Mouse (Mus musculus) CH12.LX (cell line): ENCODE data around the gene Col6a1.

Source experiments
- BHLHE40 ChIP-seq: IDR thresholded peaks from 2 replicates; pipeline ENCODE4 v1.6.1; 2011; ENCODE audit warnings: mild to moderate bottlenecking, low read depth, low read length, improper control_type of control experiment
- CTCF ChIP-seq, 2 experiments: IDR thresholded peaks in 1 of 2; conservative IDR thresholded peaks in 1 of 2; 2 replicates each; pipeline ENCODE4 v1.5.1; 2011 to 2012; ENCODE audit warnings: low read depth in 2 of 2, low read length in 2 of 2, improper control_type of control experiment in 1 of 2, inconsistent platforms in 1 of 2, mild to moderate bottlenecking in 1 of 2, moderate library complexity in 1 of 2
- EP300 ChIP-seq: IDR thresholded peaks from 2 replicates; pipeline ENCODE4 v1.6.1; 2011; ENCODE audit warnings: low read length, improper control_type of control experiment
- IRF4 ChIP-seq: IDR thresholded peaks from 2 replicates; pipeline ENCODE4 v1.6.1; 2014; ENCODE audit warnings: low read depth, mild to moderate bottlenecking, inconsistent platforms, low read length, improper control_type of control experiment
- JUN ChIP-seq: IDR thresholded peaks from 2 replicates; pipeline ENCODE4 v1.6.1; 2011; ENCODE audit warnings: low read depth, mild to moderate bottlenecking, low read length, improper control_type of control experiment, moderate library complexity; ENCODE audit not compliant: insufficient read depth
- RAD21 ChIP-seq: IDR thresholded peaks from 2 replicates; pipeline ENCODE4 v1.6.1; 2011; ENCODE audit warnings: low read depth, mild to moderate bottlenecking, low read length, improper control_type of control experiment, moderate library complexity
- RCOR1 ChIP-seq: conservative IDR thresholded peaks from 2 replicates; pipeline ENCODE4 v1.6.1; 2012; ENCODE audit warnings: low read depth, mild to moderate bottlenecking, inconsistent platforms, low read length, improper control_type of control experiment
- USF1 ChIP-seq: IDR thresholded peaks from 2 replicates; pipeline ENCODE4 v1.6.1; 2014; ENCODE audit warnings: low read depth, mild to moderate bottlenecking, inconsistent platforms, low read length, improper control_type of control experiment
- ZKSCAN1 ChIP-seq: IDR thresholded peaks from 2 replicates; pipeline ENCODE4 v1.6.1; 2012; ENCODE audit warnings: low read depth, inconsistent platforms, low read length, improper control_type of control experiment, borderline replicate concordance

DNA sequence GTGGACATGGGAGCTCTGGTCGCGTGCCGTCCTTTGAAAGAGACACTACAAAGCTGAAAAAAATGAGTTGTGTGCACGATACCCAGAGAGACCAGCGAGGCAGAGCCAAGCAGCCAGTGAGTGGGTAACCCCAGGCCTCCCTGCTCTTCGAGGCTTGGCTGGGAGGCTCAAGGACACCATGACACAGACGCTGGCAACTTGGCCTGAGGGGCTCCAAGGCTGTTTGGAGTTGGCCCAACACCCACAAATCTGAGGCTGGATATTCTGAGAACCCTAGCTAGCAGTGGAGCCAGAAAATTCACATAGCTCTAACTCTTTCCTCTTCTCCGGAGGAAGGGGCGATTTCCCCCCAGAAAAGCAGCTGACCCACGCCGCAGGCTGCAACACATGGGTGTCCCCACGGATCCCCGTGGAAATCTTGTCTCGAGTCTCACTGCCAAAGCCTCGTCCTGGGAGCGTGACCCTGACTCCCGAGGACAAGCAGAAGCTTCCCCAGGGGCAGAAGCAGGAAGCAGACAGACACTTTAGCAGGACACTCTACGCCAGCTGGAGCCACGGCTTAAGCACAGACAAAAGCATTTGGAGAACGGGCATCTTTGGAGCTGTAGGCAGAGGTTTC is 5.8 kb upstream of the Col6a1 start:
- TF ChIP-seq JUN, result no peak
- no peak for TF ChIP-seq BHLHE40
- no peak for TF ChIP-seq EP300
- TF ChIP-seq CTCF (conservative IDR thresholded peaks at IDR 0.05 in 1 of 2, IDR thresholded peaks at IDR 0.05 in 1 of 2; ENCODE audit: low read depth in 2 of 2, low read length in 2 of 2), result no peak
- TF ChIP-seq USF1, result no peak
- no peak for TF ChIP-seq IRF4
- no peak for TF ChIP-seq RAD21
- TF ChIP-seq ZKSCAN1, result no peak
- no peak for TF ChIP-seq RCOR1
